Mouse (Mus musculus) cortical plate, adult 2 months (tissue): Measurements from ENCODE around the gene Sptb.

ENCODE experiments used
- CTCF ChIP-seq: fragments of 200-500 bp; IDR thresholded peaks from 2 replicates; pipeline ENCODE4 v1.5.1; 2011; ENCODE audit warnings: mild to moderate bottlenecking, control low read depth, low read length; ENCODE audit not compliant: insufficient read depth; ENCODE audit errors: extremely low read depth
- POLR2A ChIP-seq: fragments of 200-500 bp; IDR thresholded peaks from 2 replicates; pipeline ENCODE4 v1.6.1; 2011; ENCODE audit warnings: mild to moderate bottlenecking, low read length, control low read depth; ENCODE audit not compliant: insufficient read depth; ENCODE audit errors: extremely low read depth

GRCm38 (mm10) chr12:76570221-76570940 lies 140.0 kb downstream of the Sptb start:
- TF ChIP-seq POLR2A: no peak
- no peak for TF ChIP-seq CTCF
